22 mouse cellular contexts compared by ENCODE assay signal in the genomic region with DNA sequence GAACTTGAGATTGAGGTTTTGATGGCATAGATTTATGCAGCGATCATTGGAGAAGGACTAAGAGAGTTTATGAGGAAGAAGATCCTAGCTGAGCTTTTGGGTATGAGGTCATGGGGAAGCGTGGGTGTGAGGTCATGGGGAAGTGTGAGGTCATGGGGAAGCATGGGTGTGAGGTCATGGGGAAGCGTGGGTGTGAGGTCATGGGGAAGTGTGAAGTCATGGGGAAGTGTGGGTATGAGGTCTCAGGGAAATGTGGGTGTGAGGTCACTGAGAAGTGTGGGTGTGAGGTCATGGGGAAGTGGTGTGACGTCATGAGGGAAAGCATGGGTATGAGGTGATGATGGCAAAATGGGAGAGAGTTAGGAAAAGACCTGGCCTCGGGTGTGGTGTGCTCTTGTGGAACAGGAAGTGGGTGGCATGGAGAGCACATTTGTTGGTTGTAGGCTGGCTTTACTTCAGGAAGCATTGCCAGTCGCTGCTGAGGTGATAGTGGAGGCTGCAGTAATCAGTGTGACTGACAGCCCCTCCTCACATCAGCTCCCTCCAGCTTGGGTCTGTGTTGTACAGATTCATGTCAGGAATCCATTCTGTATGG.
A peak's percentile ranks its signal among the peaks of the same experiment; 100 is the strongest.
DNase-seq lines count a peak whose midpoint lies in the region; ATAC-seq and TF ChIP-seq lines count a peak whose summit lies in the region.
"Had no signal": no experiment of that assay in that cellular context is flagged by ENCODE, and none has a peak within 500 bp of the region (broad histone marks: within the 10 kb centered on the region; RNA-seq: fewer than 3 reads in every experiment).

No protein-coding gene starts in this region.

- 85% methylated on average over 6 of the region's 6 CpGs for WGBS in forebrain, embryonic 11.5 days
- 89% methylated on average over 6 of the region's 6 CpGs for WGBS in forebrain, embryonic 13.5 days
- 59% methylated on average over 6 of the region's 6 CpGs for WGBS in liver, embryonic 12.5 days (ENCODE audit: insufficient replicate concordance)
- 57% methylated on average over 6 of the region's 6 CpGs for WGBS in liver, postnatal 0 days (ENCODE audit: insufficient replicate concordance)

- no peak for TF ChIP-seq CTCF in liver, postnatal 0 days (IDR thresholded peaks at IDR 0.05; ENCODE audit: low read depth)

- TF ChIP-seq EP300 in liver, postnatal 0 days (IDR thresholded peaks at IDR 0.05; ENCODE audit: low read depth): no peak

- no peak overlapping the region for H3K9ac ChIP-seq in forebrain, embryonic 11.5 days (ENCODE audit: low read length)
- H3K9ac ChIP-seq in forebrain, embryonic 13.5 days: no peak overlapping the region
- H3K9ac ChIP-seq in liver, embryonic 12.5 days: no peak overlapping the region
- H3K9ac ChIP-seq in liver, postnatal 0 days (replicated peaks): no peak overlapping the region
- H3K9ac ChIP-seq: forebrain, embryonic 15.5 days; intestine, embryonic 15.5 days; neural tube, embryonic 15.5 days had no signal

- ATAC-seq in forebrain, embryonic 11.5 days (replicated peaks; ENCODE audit: low FRiP score): no peak
- ATAC-seq in forebrain, embryonic 13.5 days: no peak
- peak; percentile 28 for ATAC-seq in liver, embryonic 12.5 days
- ATAC-seq in liver, postnatal 0 days: no peak
- ATAC-seq: CD4-positive, CD25-positive, alpha-beta regulatory T cell, adult 4 months; forebrain, embryonic 15.5 days; intestine, embryonic 15.5 days; midbrain, embryonic 16.5 days had no signal

- no peaks in the 10 kb centered on the region for H3K36me3 ChIP-seq in forebrain, embryonic 11.5 days (ENCODE audit: control insufficient read depth, insufficient read depth, low read length)
- H3K36me3 ChIP-seq in forebrain, embryonic 13.5 days (ENCODE audit: poor library complexity, severe bottlenecking): no peaks in the 10 kb centered on the region
- H3K36me3 ChIP-seq in liver, embryonic 12.5 days: no peaks in the 10 kb centered on the region
- no peaks in the 10 kb centered on the region for H3K36me3 ChIP-seq in liver, postnatal 0 days (replicated peaks; ENCODE audit: insufficient read depth, low read length)
- peaks cover 2% of the 10 kb centered on the region for H3K36me3 ChIP-seq in megakaryocyte, embryonic 14.5 days (replicated peaks; ENCODE audit: low read length)
- no peaks in the 10 kb centered on the region for H3K36me3 ChIP-seq in splenic B cell, adult 2 months (ENCODE audit: control insufficient read depth, insufficient read depth, low read length, poor library complexity, severe bottlenecking)
- H3K36me3 ChIP-seq: forebrain, embryonic 15.5 days; intestine, embryonic 15.5 days; neural tube, embryonic 15.5 days had no signal

- 0 out of 2 replicates have a peak, but pooled peaks cover 2% of the 10 kb centered on the region for H3K4me1 ChIP-seq in forebrain, embryonic 11.5 days (replicated peaks; ENCODE audit: control insufficient read depth, insufficient read depth, low read length)
- peaks cover 29% of the 10 kb centered on the region for H3K4me1 ChIP-seq in forebrain, embryonic 13.5 days
- peaks cover 34% of the 10 kb centered on the region for H3K4me1 ChIP-seq in liver, embryonic 12.5 days
- H3K4me1 ChIP-seq in liver, postnatal 0 days (ENCODE audit: insufficient read depth): peaks cover 14% of the 10 kb centered on the region
- H3K4me1 ChIP-seq in megakaryocyte, embryonic 14.5 days: peaks cover 79% of the 10 kb centered on the region

- no peak overlapping the region for H3K4me2 ChIP-seq in forebrain, embryonic 11.5 days (ENCODE audit: low read depth, low read length, severe bottlenecking)
- no peak overlapping the region for H3K4me2 ChIP-seq in forebrain, embryonic 13.5 days
- H3K4me2 ChIP-seq in liver, embryonic 12.5 days: no peak overlapping the region
- no peak overlapping the region for H3K4me2 ChIP-seq in liver, postnatal 0 days (ENCODE audit: low read depth, low read length)
- H3K4me2 ChIP-seq: forebrain, embryonic 15.5 days; heart, embryonic 11.5 days; intestine, embryonic 15.5 days; neural tube, embryonic 15.5 days had no signal

- H3K27me3 ChIP-seq in forebrain, embryonic 11.5 days (ENCODE audit: control insufficient read depth, insufficient read depth, low read length): no peaks in the 10 kb centered on the region
- H3K27me3 ChIP-seq in forebrain, embryonic 13.5 days: no peaks in the 10 kb centered on the region
- H3K27me3 ChIP-seq in liver, embryonic 12.5 days (replicated peaks): no peaks in the 10 kb centered on the region
- no peaks in the 10 kb centered on the region for H3K27me3 ChIP-seq in liver, postnatal 0 days (ENCODE audit: insufficient read depth, low read length)
- no peaks in the 10 kb centered on the region for H3K27me3 ChIP-seq in megakaryocyte, embryonic 14.5 days (replicated peaks)
- no peaks in the 10 kb centered on the region for H3K27me3 ChIP-seq in splenic B cell, adult 2 months (ENCODE audit: control insufficient read depth, insufficient read depth, low read length, poor library complexity, severe bottlenecking)
- H3K27me3 ChIP-seq: forebrain, embryonic 15.5 days; intestine, embryonic 15.5 days; neural tube, embryonic 15.5 days had no signal

- peak; percentile 47 for DNase-seq in forebrain, embryonic 11.5 days (ENCODE audit: low spot score)
- no peak for DNase-seq in liver, postnatal 0 days
- peak; percentile 75 for DNase-seq in splenic B cell, adult 2 months (ENCODE audit: low read depth, low spot score)
- DNase-seq in cerebellum, adult 8-10 months: no peak
- DNase-seq in cerebellum, postnatal 4 days (ENCODE audit: low spot score in 2 of 2): no peak
- DNase-seq: adrenal gland, adult 2 months; cerebellum, adult 11-12 months; cerebellum, postnatal 14 days; gastrocnemius, postnatal 10 days; kidney, adult 8-10 months; kidney, postnatal 10 days; lung, adult 18-20 months; thymus, postnatal 14 days had no signal

- no peak overlapping the region for H3K27ac ChIP-seq in forebrain, embryonic 11.5 days (ENCODE audit: low read depth, low read length)
- H3K27ac ChIP-seq in forebrain, embryonic 13.5 days: no peak overlapping the region
- no peak overlapping the region for H3K27ac ChIP-seq in liver, embryonic 12.5 days
- no peak overlapping the region for H3K27ac ChIP-seq in liver, postnatal 0 days (ENCODE audit: low read depth)
- H3K27ac ChIP-seq: forebrain, embryonic 15.5 days; intestine, embryonic 15.5 days had no signal

- H3K9me3 ChIP-seq in forebrain, embryonic 11.5 days (ENCODE audit: control insufficient read depth, low read length): no peaks in the 10 kb centered on the region
- H3K9me3 ChIP-seq in forebrain, embryonic 13.5 days (replicated peaks): no peaks in the 10 kb centered on the region
- H3K9me3 ChIP-seq in liver, embryonic 12.5 days (replicated peaks): no peaks in the 10 kb centered on the region
- H3K9me3 ChIP-seq in liver, postnatal 0 days (ENCODE audit: low read length): no peaks in the 10 kb centered on the region
- no peaks in the 10 kb centered on the region for H3K9me3 ChIP-seq in megakaryocyte, embryonic 14.5 days
- H3K9me3 ChIP-seq: forebrain, embryonic 15.5 days; intestine, embryonic 15.5 days; neural tube, embryonic 15.5 days had no signal

- H3K4me3 ChIP-seq in forebrain, embryonic 11.5 days (ENCODE audit: low read depth, low read length): no peak overlapping the region
- H3K4me3 ChIP-seq in forebrain, embryonic 13.5 days: no peak overlapping the region
- no peak overlapping the region for H3K4me3 ChIP-seq in liver, embryonic 12.5 days
- H3K4me3 ChIP-seq in liver, postnatal 0 days (ENCODE audit: low read depth, low read length): no peak overlapping the region
- H3K4me3 ChIP-seq in megakaryocyte, embryonic 14.5 days (replicated peaks): peak overlapping the region; percentile 30
- H3K4me3 ChIP-seq: forebrain, embryonic 15.5 days; intestine, embryonic 15.5 days; neural tube, embryonic 15.5 days had no signal

Comparison
In these comparisons a context has a peak if more than half of its experiments do, and no peak if none do; other contexts are left out.
1. DNase-seq: peak in forebrain, embryonic 11.5 days (single experiment) and splenic B cell, adult 2 months (single experiment); none in liver, postnatal 0 days (single experiment), cerebellum, adult 8-10 months (single experiment) and cerebellum, postnatal 4 days (0 of 2).